Mouse (Mus musculus) bone marrow, adult 2 months (tissue): ENCODE results near the gene Pdzph1.

Experiments used
- CTCF ChIP-seq: fragments of 200-500 bp; IDR thresholded peaks from 2 replicates; pipeline ENCODE4 v1.5.1; 2011; ENCODE audit warnings: low read length, control low read depth; ENCODE audit not compliant: control insufficient read depth, insufficient read depth
- POLR2A ChIP-seq: fragments of 200-500 bp; IDR thresholded peaks from 2 replicates; pipeline ENCODE4 v1.6.1; 2011; ENCODE audit warnings: low read depth, mild to moderate bottlenecking, control low read depth, low read length, borderline replicate concordance; ENCODE audit not compliant: control insufficient read depth

- no peak for TF ChIP-seq CTCF
- no peak for TF ChIP-seq POLR2A
Measured at GRCm38 (mm10) chr17:59026336-59026735, 35.2 kb upstream of the Pdzph1 start.
